Mouse (Mus musculus): ENCODE data around the gene Fbxl2.

GRCm38 (mm10) chr9:114050778-114051177 is 4.8 kb upstream of the Fbxl2 start:
- TF ChIP-seq CTCF (IDR thresholded peaks at IDR 0.05; ENCODE audit: control insufficient read depth, insufficient read depth, low read length), result no peak
- TF ChIP-seq POLR2A (IDR thresholded peaks at IDR 0.05; ENCODE audit: borderline replicate concordance, control insufficient read depth, low read depth, low read length), result no peak
